Mouse (Mus musculus) thymus, adult 2 months (tissue): ENCODE measurements around the gene Havcr1.

Source experiments
- CTCF ChIP-seq: fragments of 200-500 bp; IDR thresholded peaks from 2 replicates; pipeline ENCODE4 v1.5.1; 2012; ENCODE audit warnings: mild to moderate bottlenecking, control low read depth, low read length, moderate library complexity, borderline replicate concordance; ENCODE audit not compliant: control insufficient read depth, poor library complexity, insufficient read depth; ENCODE audit errors: extremely low read depth
- POLR2A ChIP-seq: fragments of 200-500 bp; IDR thresholded peaks from 2 replicates; pipeline ENCODE4 v1.6.1; 2012; ENCODE audit warnings: mild to moderate bottlenecking, low read length, control low read depth, moderate library complexity; ENCODE audit not compliant: control insufficient read depth, poor library complexity, insufficient read depth; ENCODE audit errors: extremely low read depth

DNA sequence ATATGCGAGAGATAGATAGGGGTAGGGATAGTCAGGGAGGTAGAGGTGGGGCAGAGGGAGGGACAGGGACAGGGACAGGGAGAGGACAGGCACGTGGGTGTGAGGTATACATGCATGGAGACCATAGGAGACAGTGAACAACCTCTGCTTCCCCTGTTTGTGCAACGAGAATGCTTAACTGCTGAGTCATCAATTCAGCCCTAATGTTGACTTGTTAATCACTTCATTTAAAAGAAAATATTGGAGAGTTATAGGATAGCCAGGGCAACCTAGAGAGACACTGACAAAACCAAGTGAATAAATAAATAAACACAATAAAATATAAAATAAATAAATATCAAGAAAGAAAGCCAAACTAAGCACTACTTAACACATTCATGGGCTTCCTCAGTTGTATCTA lies 42.0 kb downstream of the Havcr1 start:
- TF ChIP-seq POLR2A (no peak), CTCF (no peak)
